Mouse (Mus musculus) intestine, embryonic 16.5 days (tissue): ENCODE data around the gene Mgat3. TPM values are rescaled to one million over a fixed set of nuclear protein-coding genes. Genes with fewer than 3 reads are reported as not detected.

Source experiments
- ATAC-seq: fragments of 200-750 bp; cut with Nextera tagmentation; 2 replicates; pipeline ENCODE4 v1.8.0; 2017; ENCODE audit warnings: moderate TSS enrichment, moderate library complexity
- H3K27ac ChIP-seq: fragments of 300-500 bp; sonication (generic); 2 replicates; pipeline ENCODE4 v1.5.1; 2014; ENCODE audit warnings: mild to moderate bottlenecking, low read length
- H3K27me3 ChIP-seq: fragments of 300-500 bp; sonication (generic); replicated peaks from 2 replicates; pipeline ENCODE4 v1.6.1; 2014; ENCODE audit warnings: low read length, control low read depth, mixed read lengths; ENCODE audit not compliant: control insufficient read depth, insufficient read depth
- H3K36me3 ChIP-seq: fragments of 300-500 bp; sonication (generic); 2 replicates; pipeline ENCODE4 v1.6.1; 2014; ENCODE audit warnings: low read length, control low read depth; ENCODE audit not compliant: control insufficient read depth, insufficient read depth
- H3K4me1 ChIP-seq: fragments of 300-500 bp; sonication (generic); 2 replicates; pipeline ENCODE4 v1.6.1; 2014; ENCODE audit warnings: low read length, control low read depth, mixed read lengths; ENCODE audit not compliant: control insufficient read depth, insufficient read depth
- H3K4me2 ChIP-seq: fragments of 300-500 bp; sonication (generic); 2 replicates; pipeline ENCODE4 v1.6.1; 2014; ENCODE audit warnings: low read depth, low read length, control low read depth
- H3K4me3 ChIP-seq: fragments of 300-500 bp; sonication (generic); 2 replicates; pipeline ENCODE4 v1.5.1; 2014; ENCODE audit warnings: mild to moderate bottlenecking, low read length
- H3K9ac ChIP-seq: fragments of 300-500 bp; sonication (generic); 2 replicates; pipeline ENCODE4 v1.6.1; 2014; ENCODE audit warnings: low read depth, low read length
- H3K9me3 ChIP-seq: fragments of 300-500 bp; sonication (generic); 2 replicates; pipeline ENCODE4 v1.6.1; 2016; ENCODE audit warnings: low read length, control low read depth; ENCODE audit not compliant: control insufficient read depth
- WGBS: fragments of 180-500 bp; shearing (Covaris S2); extraction: QIAGEN DNeasy Blood & Tissue Kit; methylation state at CpG from one replicate; pipeline ENCODE4 v1.1.7; 2014; 5-methylcytosine and 5-hydroxymethylcytosine counted together
- polyA plus RNA-seq: library from polyadenylated mRNA; unstranded; fragments of >200 nt; fragmentation: Nextera tagmentation; extraction: Ambion mirVana; gene quantifications from 2 replicates; pipeline ENCODE4 v1.2.1, GENCODE M21; 2015

The Mgat3 gene
- polyA plus RNA-seq, 1 experiment from 2014 or later, result 14.8 TPM

DNA sequence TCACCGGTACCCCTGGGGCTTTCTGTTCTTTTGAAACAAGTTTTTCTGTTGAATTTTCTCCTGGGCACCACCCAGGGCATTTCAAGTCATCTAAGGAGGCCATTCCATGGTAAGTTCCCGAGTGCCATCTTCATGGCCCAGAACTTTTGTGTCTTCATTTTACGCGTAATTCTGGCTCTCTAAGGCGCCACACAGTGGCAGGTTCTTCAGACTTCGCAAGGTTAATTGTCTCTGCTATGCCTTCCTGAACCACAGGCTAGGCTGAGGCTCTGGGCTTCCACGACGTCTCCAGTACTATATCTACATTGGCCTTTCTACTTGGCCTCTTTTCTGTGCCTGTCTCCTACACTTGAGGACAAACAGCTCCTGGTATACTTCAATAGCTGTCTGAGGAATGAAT is 47.5 kb downstream of the Mgat3 start:
- ATAC-seq, result no peak

DNA sequence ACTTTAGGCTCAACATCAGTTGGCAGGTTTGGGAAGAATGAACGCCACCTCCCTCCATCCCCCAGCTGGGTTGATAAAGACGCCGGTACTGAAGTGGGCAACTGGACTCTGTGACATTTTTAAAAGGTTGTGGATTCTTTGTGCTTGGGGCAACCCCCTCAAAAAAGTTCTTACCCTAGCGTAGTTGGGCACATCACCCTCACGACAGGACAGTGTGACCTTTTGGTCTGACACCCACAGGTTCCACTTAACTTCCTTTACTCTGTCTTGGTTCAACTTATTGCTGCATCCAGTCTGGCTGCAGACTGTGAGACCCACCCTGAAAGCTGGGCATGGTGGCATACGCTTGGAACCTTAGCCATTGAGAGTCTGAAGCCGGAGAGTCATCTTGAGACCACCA is 50.2 kb downstream of the Mgat3 start:
- peaks cover 8% of the 10 kb centered on the region for H3K4me1 ChIP-seq
- no peak for ATAC-seq
- H3K9ac ChIP-seq, result no peak overlapping the region
- no peak overlapping the region for H3K4me2 ChIP-seq
- no peaks in the 10 kb centered on the region for H3K9me3 ChIP-seq
- H3K27me3 ChIP-seq, result no peaks in the 10 kb centered on the region
- H3K27ac ChIP-seq, result no peak overlapping the region
- 93% methylated on average over 7 of the region's 7 CpGs for WGBS
- no peaks in the 10 kb centered on the region for H3K36me3 ChIP-seq
- H3K4me3 ChIP-seq, result no peak overlapping the region

More for the DNA sequence above, 47.5 kb downstream of the Mgat3 start:
- no peak overlapping the region for H3K27ac ChIP-seq
- peaks cover 8% of the 10 kb centered on the region for H3K4me1 ChIP-seq
- no peak overlapping the region for H3K9ac ChIP-seq
- H3K27me3 ChIP-seq, result no peaks in the 10 kb centered on the region
- H3K36me3 ChIP-seq, result no peaks in the 10 kb centered on the region
- no peaks in the 10 kb centered on the region for H3K9me3 ChIP-seq
- no peak overlapping the region for H3K4me2 ChIP-seq
- no peak overlapping the region for H3K4me3 ChIP-seq
- 66% methylated on average over 8 of the region's 8 CpGs for WGBS

DNA sequence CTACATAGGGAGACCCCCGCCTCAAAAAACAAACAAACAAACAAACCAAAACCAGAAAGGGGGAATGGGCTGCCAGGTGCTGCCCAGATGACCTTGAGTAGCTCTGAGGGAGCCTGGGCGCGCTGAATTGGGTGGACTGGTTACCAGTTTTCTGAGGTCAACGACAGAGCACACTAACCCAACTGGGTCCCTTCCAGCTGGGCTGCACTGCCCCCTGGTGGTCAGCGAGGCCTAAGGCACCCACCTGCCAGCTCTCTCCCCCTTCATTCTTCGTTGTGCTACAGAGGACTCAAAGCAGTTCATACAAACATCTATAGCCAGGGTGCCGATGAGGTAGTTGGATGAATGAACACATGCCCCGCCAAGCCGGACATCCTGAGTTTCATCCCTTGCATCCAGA is 51.7 kb downstream of the Mgat3 start:
- Histone ChIP-seq H3K27me3 (no peaks in the 10 kb centered on the region), H3K4me2 (no peak overlapping the region), H3K4me1 (no peaks in the 10 kb centered on the region), H3K27ac (no peak overlapping the region), H3K36me3 (no peaks in the 10 kb centered on the region), H3K4me3 (no peak overlapping the region), H3K9ac (no peak overlapping the region), H3K9me3 (no peaks in the 10 kb centered on the region)
- 24% methylated on average over 9 of the region's 9 CpGs for WGBS
- peak; percentile 80 for ATAC-seq

DNA sequence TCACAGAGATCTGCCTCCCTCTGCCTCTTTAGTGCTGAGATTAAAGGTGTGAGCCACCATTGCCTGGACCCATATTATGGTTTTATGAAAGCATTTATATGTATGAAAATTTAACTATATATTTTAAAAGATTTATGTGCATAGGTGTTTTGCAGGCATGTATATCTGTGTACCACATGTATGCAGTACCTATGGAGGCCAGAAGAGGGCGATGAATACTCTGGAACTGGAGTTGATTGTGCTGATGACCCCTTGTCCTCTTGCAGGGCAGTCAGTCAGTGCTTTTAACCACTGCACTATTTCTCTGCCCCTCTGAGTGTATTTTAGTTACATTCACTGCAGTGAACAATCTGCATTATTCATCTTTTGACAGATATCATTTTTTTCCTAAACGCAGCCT is 52.3 kb downstream of the Mgat3 start:
- Histone ChIP-seq H3K4me1 (no peaks in the 10 kb centered on the region), H3K27me3 (no peaks in the 10 kb centered on the region), H3K4me3 (no peak overlapping the region), H3K9me3 (no peaks in the 10 kb centered on the region), H3K4me2 (no peak overlapping the region), H3K36me3 (no peaks in the 10 kb centered on the region), H3K27ac (no peak overlapping the region), H3K9ac (no peak overlapping the region)
- 46% methylated on average over 2 of the region's 2 CpGs for WGBS
- peak; percentile 70; the same call in 1 of the 2 replicates for ATAC-seq

DNA sequence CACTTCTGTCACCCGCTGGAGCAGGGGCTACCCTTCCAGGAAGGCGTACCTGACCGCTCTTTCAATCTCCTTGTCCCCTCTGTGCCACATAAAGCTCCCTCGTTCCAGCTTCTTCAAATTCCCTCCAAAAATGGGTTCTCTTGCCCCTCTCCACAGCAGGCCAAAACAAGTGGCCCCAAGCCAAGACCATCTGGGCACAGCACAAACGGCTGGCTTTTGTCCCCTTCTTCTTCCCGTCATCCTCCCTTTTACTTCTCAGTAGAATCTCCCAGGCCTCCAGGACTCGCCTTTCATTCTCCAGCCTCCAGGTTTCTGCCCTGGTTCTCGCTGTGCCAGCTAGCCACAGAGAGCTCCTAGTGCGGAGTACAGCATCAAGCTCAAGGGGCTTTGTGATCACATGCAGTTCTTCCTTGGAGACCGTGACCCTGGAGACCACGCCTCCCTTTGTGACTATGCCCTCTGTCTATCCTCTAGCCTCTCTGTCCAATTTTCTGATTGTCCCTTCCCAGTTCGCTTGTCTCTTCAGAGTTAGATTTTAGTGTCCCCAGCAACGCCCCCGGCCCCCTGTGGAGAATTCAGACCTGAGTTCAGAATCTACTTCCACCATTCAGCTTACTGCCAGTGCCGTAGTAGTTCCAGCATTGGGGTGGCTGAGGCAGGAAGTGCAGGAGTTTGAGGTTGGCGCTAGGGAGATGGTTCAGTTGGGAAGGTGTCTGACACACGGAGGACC is 54.7 kb downstream of the Mgat3 start:
- no peak overlapping the region for H3K9ac ChIP-seq
- 0 out of 2 replicates have a peak, but pooled peaks cover under 1% of the 10 kb centered on the region for H3K4me1 ChIP-seq
- no peaks in the 10 kb centered on the region for H3K36me3 ChIP-seq
- ATAC-seq, result no peak
- H3K4me2 ChIP-seq, result no peak overlapping the region
- no peak overlapping the region for H3K4me3 ChIP-seq
- 75% methylated on average over 17 of the region's 17 CpGs for WGBS
- no peaks in the 10 kb centered on the region for H3K27me3 ChIP-seq
- no peak overlapping the region for H3K27ac ChIP-seq
- no peaks in the 10 kb centered on the region for H3K9me3 ChIP-seq

DNA sequence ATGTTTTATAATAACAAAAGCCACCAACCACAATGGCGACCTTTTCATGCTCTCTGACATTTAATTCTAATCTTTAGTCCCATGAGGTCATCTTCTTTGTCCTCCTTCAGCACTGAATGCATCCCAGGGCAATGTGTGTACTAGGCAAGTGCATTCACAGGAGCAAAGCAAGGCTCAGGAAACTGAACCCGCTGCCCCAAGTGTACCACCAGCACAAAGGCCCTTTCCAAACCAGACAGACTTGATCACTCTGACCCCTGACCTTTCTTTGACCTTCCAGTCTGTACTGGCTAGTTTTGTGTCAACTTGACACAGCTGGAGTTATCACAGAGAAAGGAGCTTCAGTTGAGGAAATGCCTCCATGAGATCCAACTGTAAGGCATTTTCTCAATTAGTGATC is 58.8 kb downstream of the Mgat3 start:
- 76% methylated on average over 2 of the region's 2 CpGs for WGBS
- H3K9ac ChIP-seq, result no peak overlapping the region
- peaks cover 13% of the 10 kb centered on the region for H3K4me1 ChIP-seq
- no peaks in the 10 kb centered on the region for H3K9me3 ChIP-seq
- H3K27me3 ChIP-seq, result no peaks in the 10 kb centered on the region
- H3K27ac ChIP-seq, result no peak overlapping the region
- H3K4me2 ChIP-seq, result no peak overlapping the region
- H3K36me3 ChIP-seq, result peaks cover 4% of the 10 kb centered on the region
- no peak for ATAC-seq
- H3K4me3 ChIP-seq, result no peak overlapping the region

DNA sequence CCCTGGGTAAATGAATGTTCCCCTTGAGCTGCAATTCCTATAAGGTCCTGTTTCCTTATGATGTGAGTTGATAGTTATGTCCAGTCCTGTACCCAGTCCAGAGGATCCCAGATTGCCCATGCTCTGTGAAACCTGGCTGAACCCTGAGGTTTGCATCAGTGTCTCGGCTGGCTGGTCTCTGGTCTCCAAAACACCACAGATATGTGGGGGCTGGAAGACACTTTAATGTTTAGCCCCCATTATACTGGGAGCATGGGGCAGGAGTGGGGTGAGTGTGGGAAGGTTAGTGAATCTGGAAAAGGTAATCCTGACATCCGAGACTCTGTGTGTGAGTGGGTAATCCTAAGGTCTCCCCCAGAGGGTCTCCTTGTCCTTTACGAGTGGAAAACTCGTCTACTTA is 59.5 kb downstream of the Mgat3 start:
- peaks cover 13% of the 10 kb centered on the region for H3K4me1 ChIP-seq
- no peak overlapping the region for H3K4me3 ChIP-seq
- H3K36me3 ChIP-seq, result peaks cover 4% of the 10 kb centered on the region
- peak overlapping the region; percentile 60; the same call in 1 of the 2 replicates for H3K9ac ChIP-seq
- no peaks in the 10 kb centered on the region for H3K9me3 ChIP-seq
- H3K4me2 ChIP-seq, result peak overlapping the region; percentile 51; the same call in 1 of the 2 replicates
- ATAC-seq, result peak; percentile 15
- H3K27me3 ChIP-seq, result no peaks in the 10 kb centered on the region
- peak overlapping the region; percentile 61 for H3K27ac ChIP-seq
- 62% methylated on average over 4 of the region's 4 CpGs for WGBS

DNA sequence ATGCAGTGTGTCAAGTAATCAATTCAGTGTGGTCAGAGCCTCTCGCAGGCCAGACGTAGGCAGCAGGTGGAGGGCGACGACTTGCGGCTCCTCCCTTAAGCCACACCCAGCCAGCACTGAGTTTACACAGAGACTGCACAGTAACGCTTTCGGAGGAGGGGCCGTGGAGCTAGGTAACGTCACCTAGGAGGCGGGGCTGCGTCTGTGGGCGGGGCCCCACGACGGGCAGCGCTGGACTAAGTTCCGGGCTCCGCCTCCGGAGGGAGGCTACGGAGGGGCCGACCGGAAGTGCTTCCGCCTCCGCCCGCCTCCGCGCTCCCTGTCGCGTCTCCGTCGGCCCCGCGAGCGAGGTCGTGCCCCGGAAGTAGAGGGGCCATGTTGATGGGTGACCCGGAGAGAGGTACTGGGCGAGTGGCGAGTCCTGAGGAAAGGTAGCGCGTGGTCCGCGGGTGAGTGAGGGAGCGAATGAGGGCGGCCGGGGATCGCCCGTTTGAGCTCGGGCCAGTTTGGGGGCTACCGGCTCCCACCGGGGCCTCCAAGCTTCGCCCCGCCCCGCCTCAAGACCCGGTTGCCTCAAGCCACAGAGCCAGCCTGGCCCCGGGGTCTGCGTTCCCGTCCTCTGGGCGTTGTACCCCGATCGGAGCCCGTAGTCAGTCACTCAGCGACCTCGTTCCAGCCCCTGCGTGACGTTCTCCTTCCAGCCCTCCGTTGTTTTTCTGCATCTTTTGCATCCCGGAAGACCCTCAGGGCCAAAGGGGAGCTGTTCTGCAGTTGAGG is 60.4 kb downstream of the Mgat3 start, which contains the start of gene Mief1:
Gene Mief1, plus strand, starts transcription at position 286 of the 777 bp plus-strand sequence.
- no peaks in the 10 kb centered on the region for H3K27me3 ChIP-seq
- peak within 1 kb of the TSS; percentile 98 for H3K4me3 ChIP-seq
- WGBS, result under 1% methylated on average over 61 of the region's 67 CpGs
- H3K9me3 ChIP-seq, result no peaks in the 10 kb centered on the region
- H3K27ac ChIP-seq, result peak within 1 kb of the TSS; percentile 80
- H3K4me2 ChIP-seq, result peak within 1 kb of the TSS; percentile 68
- H3K4me1 ChIP-seq, result peaks cover 13% of the 10 kb centered on the region
- ATAC-seq, result peak; percentile 98
- peaks cover 4% of the 10 kb centered on the region for H3K36me3 ChIP-seq
- peak within 1 kb of the TSS; percentile 88 for H3K9ac ChIP-seq

DNA sequence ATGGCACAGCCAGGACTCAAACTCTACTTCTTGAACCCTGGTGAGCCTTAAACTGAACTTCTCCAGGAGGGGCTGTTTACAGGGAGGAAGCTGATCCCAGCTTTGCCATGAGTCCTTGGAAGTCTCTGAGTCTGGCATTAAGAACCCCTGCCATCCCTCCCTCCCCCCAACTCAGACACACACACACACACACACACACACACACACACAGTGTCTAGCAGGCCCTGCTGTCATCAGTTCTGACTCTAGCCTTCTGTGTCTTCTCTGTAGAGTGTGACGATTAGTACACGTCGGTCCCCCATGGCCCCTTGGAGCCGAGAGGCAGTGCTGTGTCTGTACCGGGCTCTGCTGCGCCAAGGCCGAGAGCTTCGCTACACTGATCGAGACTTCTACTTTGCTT is 62.0 kb downstream of the Mgat3 start, which contains the start of gene AC140267.1:
Gene AC140267.1, plus strand, starts transcription at position 301 of the 400 bp plus-strand sequence.
- WGBS, result 93% methylated on average over 9 of the region's 9 CpGs
- peak within 1 kb of the TSS; percentile 80; the same call in 1 of the 2 replicates for H3K27ac ChIP-seq

More for the DNA sequence above, 62.0 kb downstream of the Mgat3 start, which contains the start of gene AC140267.1:
- Histone ChIP-seq H3K4me1 (peaks cover 13% of the 10 kb centered on the region), H3K4me2 (peak within 1 kb of the TSS; percentile 68), H3K36me3 (peaks cover 4% of the 10 kb centered on the region), H3K4me3 (peak within 1 kb of the TSS; percentile 98), H3K27me3 (no peaks in the 10 kb centered on the region), H3K9ac (peak within 1 kb of the TSS; percentile 88), H3K9me3 (no peaks in the 10 kb centered on the region)
- no peak for ATAC-seq
